In the genomic region with DNA sequence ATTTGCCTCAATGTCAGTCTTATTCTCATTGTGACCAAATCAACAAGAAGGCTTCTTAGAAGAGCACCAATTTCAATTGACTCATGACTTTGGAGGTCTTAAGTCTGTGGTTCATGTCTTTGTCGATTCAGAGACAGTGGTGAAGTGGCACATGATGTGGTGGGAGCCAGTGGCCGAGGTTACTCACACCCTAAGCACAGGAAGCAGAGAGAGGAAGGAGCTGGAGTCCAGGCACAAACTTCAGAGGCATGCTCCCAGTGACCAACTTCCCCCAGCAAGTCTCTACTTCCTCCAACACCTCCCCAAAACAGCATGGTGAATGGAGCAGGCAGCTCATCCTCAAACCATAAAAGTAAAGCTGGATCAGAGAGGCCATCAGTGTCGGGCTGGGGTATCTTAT, we compare ENCODE assay signal across 27 mouse cellular contexts. TPM values are rescaled to one million over a fixed set of nuclear protein-coding genes. Genes with fewer than 3 reads are reported as not detected.
A peak's percentile ranks its signal among the peaks of the same experiment; 100 is the strongest.
DNase-seq lines count a peak whose midpoint lies in the region; ATAC-seq and TF ChIP-seq lines count a peak whose summit lies in the region.
"Had no signal": no experiment of that assay in that cellular context is flagged by ENCODE, and none has a peak within 500 bp of the region (broad histone marks: within the 10 kb centered on the region; RNA-seq: fewer than 3 reads in every experiment).

No protein-coding gene starts in this region.

- H3K9me3 ChIP-seq in heart, embryonic 10.5 days = no peaks in the 10 kb centered on the region
- H3K9me3 ChIP-seq in kidney, postnatal 0 days (replicated peaks; ENCODE audit: low read length) = no peaks in the 10 kb centered on the region
- H3K9me3 ChIP-seq in midbrain, postnatal 0 days (ENCODE audit: low read length) = no peaks in the 10 kb centered on the region
- H3K9me3 ChIP-seq: embryonic facial prominence, embryonic 12.5 days; heart, embryonic 15.5 days; hindbrain, embryonic 13.5 days; liver, embryonic 13.5 days; midbrain, embryonic 13.5 days had no signal

- H3K9ac ChIP-seq in kidney, postnatal 0 days (ENCODE audit: low read depth, low read length) = no peak overlapping the region
- no peak overlapping the region for H3K9ac ChIP-seq in midbrain, postnatal 0 days (replicated peaks; ENCODE audit: low read length, poor library complexity, severe bottlenecking)
- H3K9ac ChIP-seq: embryonic facial prominence, embryonic 12.5 days; heart, embryonic 15.5 days; hindbrain, embryonic 13.5 days; liver, embryonic 13.5 days; midbrain, embryonic 13.5 days had no signal

- H3K27me3 ChIP-seq in heart, embryonic 10.5 days (ENCODE audit: insufficient read depth, poor library complexity, severe bottlenecking) = no peaks in the 10 kb centered on the region
- H3K27me3 ChIP-seq in kidney, postnatal 0 days (ENCODE audit: insufficient read depth, low read length) = no peaks in the 10 kb centered on the region
- no peaks in the 10 kb centered on the region for H3K27me3 ChIP-seq in midbrain, postnatal 0 days (ENCODE audit: insufficient read depth, low read length)
- H3K27me3 ChIP-seq: embryonic facial prominence, embryonic 12.5 days; heart, embryonic 15.5 days; hindbrain, embryonic 13.5 days; liver, embryonic 13.5 days; midbrain, embryonic 13.5 days; Patski had no signal

- H3K27ac ChIP-seq in heart, embryonic 10.5 days = no peak overlapping the region
- no peak overlapping the region for H3K27ac ChIP-seq in kidney, postnatal 0 days
- peak overlapping the region; percentile 27; the same call in 1 of the 2 replicates for H3K27ac ChIP-seq in bone marrow macrophage, adult 2 months (ENCODE audit: insufficient read depth, low read depth, low read length)
- no peak overlapping the region for H3K27ac ChIP-seq in midbrain, postnatal 0 days (ENCODE audit: low read depth, low read length)
- H3K27ac ChIP-seq: embryonic facial prominence, embryonic 12.5 days; heart, embryonic 15.5 days; hindbrain, embryonic 13.5 days; liver, embryonic 13.5 days; midbrain, embryonic 13.5 days had no signal

- ATAC-seq in kidney, postnatal 0 days (replicated peaks; ENCODE audit: low FRiP score, low read depth) = no peak
- ATAC-seq in megakaryocyte, adult 5-6 weeks (ENCODE audit: poor library complexity, severe bottlenecking) = peak; percentile 40
- ATAC-seq in midbrain, postnatal 0 days (ENCODE audit: low FRiP score) = no peak
- ATAC-seq: forebrain, embryonic 14.5 days; midbrain, embryonic 13.5 days; Patski had no signal

- H3K4me3 ChIP-seq in heart, embryonic 10.5 days = no peak overlapping the region
- H3K4me3 ChIP-seq in kidney, postnatal 0 days (replicated peaks; ENCODE audit: low read depth, low read length) = no peak overlapping the region
- H3K4me3 ChIP-seq in bone marrow macrophage, adult 2 months (ENCODE audit: insufficient read depth, low read length) = no peak overlapping the region
- H3K4me3 ChIP-seq in midbrain, postnatal 0 days (ENCODE audit: low read depth, low read length) = no peak overlapping the region
- H3K4me3 ChIP-seq: embryonic facial prominence, embryonic 12.5 days; heart, embryonic 15.5 days; hindbrain, embryonic 13.5 days; liver, embryonic 13.5 days; midbrain, embryonic 13.5 days had no signal

- peak; percentile 88 for DNase-seq in heart, adult 11 months
- DNase-seq in heart, embryonic 10.5 days (ENCODE audit: low spot score) = no peak
- DNase-seq in kidney, postnatal 0 days (ENCODE audit: low spot score) = peak; percentile 18
- no peak for DNase-seq in kidney, adult 8-10 months
- DNase-seq in midbrain, postnatal 0 days (ENCODE audit: low spot score) = no peak
- DNase-seq: adrenal gland, postnatal 14 days; cerebellum, adult 9-10 months; cerebellum, postnatal 36 days; embryo, embryonic 11 days; gastrocnemius, postnatal 36 days; heart, postnatal 36 days; kidney, adult 11 months; kidney, postnatal 4 days; layer of hippocampus, postnatal 36 days; left cerebral cortex, postnatal 4 days; liver, embryonic 13.5 days; lung, adult 18-20 months; thymus, postnatal 4 days had no signal

- no peak overlapping the region for H3K4me2 ChIP-seq in kidney, postnatal 0 days (ENCODE audit: low read length)
- H3K4me2 ChIP-seq in midbrain, postnatal 0 days (ENCODE audit: low read depth, low read length, poor library complexity, severe bottlenecking) = no peak overlapping the region
- H3K4me2 ChIP-seq: embryonic facial prominence, embryonic 12.5 days; heart, embryonic 15.5 days; hindbrain, embryonic 13.5 days; liver, embryonic 13.5 days; midbrain, embryonic 13.5 days had no signal

- H3K36me3 ChIP-seq in heart, embryonic 10.5 days = no peaks in the 10 kb centered on the region
- no peaks in the 10 kb centered on the region for H3K36me3 ChIP-seq in kidney, postnatal 0 days (ENCODE audit: insufficient read depth, low read length)
- no peaks in the 10 kb centered on the region for H3K36me3 ChIP-seq in midbrain, postnatal 0 days (ENCODE audit: insufficient read depth, low read length)
- H3K36me3 ChIP-seq: embryonic facial prominence, embryonic 12.5 days; heart, embryonic 15.5 days; hindbrain, embryonic 13.5 days; liver, embryonic 13.5 days; midbrain, embryonic 13.5 days had no signal

- TF ChIP-seq CTCF in kidney, postnatal 0 days (IDR thresholded peaks at IDR 0.05; ENCODE audit: low read depth) = no peak
- TF ChIP-seq CTCF in bone marrow macrophage, adult 2 months (IDR thresholded peaks at IDR 0.05; ENCODE audit: low read depth, low read length) = no peak
- no peak for TF ChIP-seq CTCF in midbrain, postnatal 0 days (IDR thresholded peaks at IDR 0.05)

- H3K4me1 ChIP-seq in heart, embryonic 10.5 days = 0 out of 2 replicates have a peak, but pooled peaks cover 3% of the 10 kb centered on the region
- no peaks in the 10 kb centered on the region for H3K4me1 ChIP-seq in kidney, postnatal 0 days (replicated peaks; ENCODE audit: insufficient read depth, low read length)
- H3K4me1 ChIP-seq in bone marrow macrophage, adult 2 months (ENCODE audit: control insufficient read depth, insufficient read depth, low read length) = peaks cover 4% of the 10 kb centered on the region; the same call in 1 of the 2 replicates
- no peaks in the 10 kb centered on the region for H3K4me1 ChIP-seq in midbrain, postnatal 0 days (ENCODE audit: insufficient read depth, low read length)
- H3K4me1 ChIP-seq: embryonic facial prominence, embryonic 12.5 days; hindbrain, embryonic 13.5 days; liver, embryonic 13.5 days; midbrain, embryonic 13.5 days had no signal

- no peak for TF ChIP-seq POLR2A in bone marrow macrophage, adult 2 months (IDR thresholded peaks at IDR 0.05; ENCODE audit: borderline replicate concordance, low read depth, low read length)

- WGBS in heart, embryonic 10.5 days = 63% methylated on average over 3 of the region's 3 CpGs
- 77% methylated on average over 3 of the region's 3 CpGs for WGBS in kidney, postnatal 0 days
- 79% methylated on average over 3 of the region's 3 CpGs for WGBS in midbrain, postnatal 0 days

RNA-seq across cellular contexts. Expression of gene Tek, which starts 29.5 kb away (rescaled TPM):
- 41.4 and 63.6 TPM in 2 replicates for polyA plus RNA-seq in heart, embryonic 10.5 days (2016; fragmentation: Nextera tagmentation; extraction: Ambion mirVana)
- 26.8 and 27.7 TPM in 2 replicates for polyA plus RNA-seq in kidney, postnatal 0 days (2015; fragmentation: Nextera tagmentation; extraction: Ambion mirVana)
- not detected in 2 replicates for polyA plus RNA-seq in bone marrow macrophage, adult 2 months (2012; ENCODE audit: insufficient read depth, insufficient read length, missing spikeins)
- total RNA-seq in megakaryocyte, adult 5-6 weeks (2015) = not detected in 2 replicates
- total RNA-seq in megakaryocyte, adult 5-6 weeks (2017) = not detected in 2 replicates
- 8.0 and 10.1 TPM in 2 replicates for total RNA-seq in midbrain, postnatal 0 days (2014; rRNA removed)
- polyA plus RNA-seq in midbrain, postnatal 0 days (2015; fragmentation: Nextera tagmentation; extraction: Ambion mirVana) = 6.9 and 8.2 TPM in 2 replicates
- total RNA-seq: monocyte, adult 5-6 weeks had no signal
- polyA plus RNA-seq: Patski had no signal

Comparison
In these comparisons a context has a peak if more than half of its experiments do, and no peak if none do; other contexts are left out.
1. DNase-seq: peak in heart, adult 11 months (single experiment) and kidney, postnatal 0 days (single experiment); none in heart, embryonic 10.5 days (single experiment), kidney, adult 8-10 months (0 of 2) and midbrain, postnatal 0 days (single experiment).